Mouse (Mus musculus) testis, adult 2 months (tissue): ENCODE results near the gene B4galnt1.

Source experiments
- CTCF ChIP-seq: fragments of 200-500 bp; IDR thresholded peaks from 2 replicates; pipeline ENCODE4 v1.5.1; 2012; ENCODE audit warnings: low read depth, mild to moderate bottlenecking, inconsistent platforms, low read length, moderate library complexity; ENCODE audit not compliant: control insufficient read depth, insufficient read depth, insufficient replicate concordance
- POLR2A ChIP-seq: fragments of 200-500 bp; IDR thresholded peaks from 2 replicates; pipeline ENCODE4 v1.6.1; 2012; ENCODE audit warnings: low read depth, mild to moderate bottlenecking, inconsistent platforms, low read length, moderate library complexity; ENCODE audit not compliant: control insufficient read depth

- TF ChIP-seq POLR2A (no peak), CTCF (no peak)
Observed at GRCm38 (mm10) chr10:127166771-127167613, 2.0 kb downstream of the B4galnt1 start.
